Mouse (Mus musculus) C2C12 (cell line): ENCODE measurements around the gene Spred1.

Experiments used
- CEBPB ChIP-seq: IDR thresholded peaks from one replicate; pipeline ENCODE4 v1.6.1; 2011; ENCODE audit warnings: low read depth, mild to moderate bottlenecking, control low read depth, moderate library complexity
- CTCF ChIP-seq: IDR thresholded peaks from one replicate; pipeline ENCODE4 v1.5.1; 2011; ENCODE audit not compliant: control insufficient read depth, insufficient read depth, insufficient read length
- MAX ChIP-seq: IDR thresholded peaks from one replicate; pipeline ENCODE4 v1.6.1; 2011; ENCODE audit warnings: mild to moderate bottlenecking, control low read depth
- MYOD1 ChIP-seq: IDR thresholded peaks from one replicate; pipeline ENCODE4 v1.6.1; 2011; ENCODE audit warnings: low read depth; ENCODE audit not compliant: control insufficient read depth, insufficient read length
- MYOG ChIP-seq: IDR thresholded peaks from one replicate; pipeline ENCODE4 v1.6.1; 2011; ENCODE audit not compliant: control insufficient read depth, insufficient read length; ENCODE audit errors: extremely low read depth
- USF1 ChIP-seq: IDR thresholded peaks from one replicate; pipeline ENCODE4 v1.6.1; 2011; ENCODE audit warnings: low read depth, mild to moderate bottlenecking, control low read depth, moderate library complexity

GRCm38 (mm10) chr2:117079621-117080020 is 41.6 kb upstream of the Spred1 start:
- TF ChIP-seq CTCF (no peak), MYOD1 (no peak), MAX (no peak), CEBPB (no peak), USF1 (no peak), MYOG (no peak)
